Mouse (Mus musculus): ENCODE data around the gene Bmp7. TPM values are rescaled to one million over a fixed set of nuclear protein-coding genes. Genes with fewer than 3 reads are reported as not detected.

Bmp7 gene
- polyA plus RNA-seq, 1 experiment from 2014 or later = 13.7 TPM

DNA sequence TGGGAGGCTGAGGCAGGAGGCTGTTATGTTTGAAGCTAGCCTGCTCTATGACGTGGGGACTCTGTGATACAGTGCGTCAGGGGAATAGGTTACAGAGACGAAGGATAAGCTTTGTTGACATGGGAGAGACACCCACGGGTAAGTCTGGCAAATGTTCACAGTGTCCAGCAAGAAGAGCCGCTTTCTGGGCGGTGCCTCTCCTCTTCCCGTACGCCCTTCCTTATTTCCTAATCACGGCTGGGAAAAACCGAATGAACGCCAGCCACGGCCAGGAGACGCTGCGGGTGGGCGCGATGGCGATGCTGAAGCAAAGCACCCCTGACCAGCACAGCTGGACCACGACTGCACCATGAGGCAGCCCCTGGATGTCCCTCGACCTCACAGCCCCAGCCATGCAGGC lies 77.7 kb downstream of the Bmp7 start:
- no peak overlapping the region for H3K4me3 ChIP-seq (replicated peaks)
- no peak overlapping the region for H3K9ac ChIP-seq (replicated peaks)
- no peak overlapping the region for H3K27ac ChIP-seq (replicated peaks)
- H3K9me3 ChIP-seq (replicated peaks) = no peaks in the 10 kb centered on the region
- 0 out of 2 replicates have a peak, but pooled peaks cover 2% of the 10 kb centered on the region for H3K27me3 ChIP-seq (replicated peaks)
- no peak for ATAC-seq (ENCODE audit: low FRiP score)
- peaks cover 13% of the 10 kb centered on the region for H3K4me1 ChIP-seq
- 0 out of 2 replicates have a peak overlapping the region, but pooled peaks have one; percentile 41 for H3K4me2 ChIP-seq
- WGBS = 78% methylated on average over 19 of the region's 19 CpGs
- H3K36me3 ChIP-seq = no peaks in the 10 kb centered on the region

GRCm38 (mm10) chr2:172861590-172861989 lies 78.5 kb downstream of the Bmp7 start:
- Histone ChIP-seq H3K27me3 (replicated peaks) (0 out of 2 replicates have a peak, but pooled peaks cover 2% of the 10 kb centered on the region), H3K4me1 (peaks cover 11% of the 10 kb centered on the region; the same call in 1 of the 2 replicates), H3K4me2 (no peak overlapping the region), H3K27ac (replicated peaks) (no peak overlapping the region), H3K9ac (replicated peaks) (no peak overlapping the region), H3K4me3 (replicated peaks) (no peak overlapping the region), H3K36me3 (no peaks in the 10 kb centered on the region), H3K9me3 (replicated peaks) (no peaks in the 10 kb centered on the region)
- no peak for ATAC-seq (ENCODE audit: low FRiP score)
- 85% methylated on average over 14 of the region's 14 CpGs for WGBS

DNA sequence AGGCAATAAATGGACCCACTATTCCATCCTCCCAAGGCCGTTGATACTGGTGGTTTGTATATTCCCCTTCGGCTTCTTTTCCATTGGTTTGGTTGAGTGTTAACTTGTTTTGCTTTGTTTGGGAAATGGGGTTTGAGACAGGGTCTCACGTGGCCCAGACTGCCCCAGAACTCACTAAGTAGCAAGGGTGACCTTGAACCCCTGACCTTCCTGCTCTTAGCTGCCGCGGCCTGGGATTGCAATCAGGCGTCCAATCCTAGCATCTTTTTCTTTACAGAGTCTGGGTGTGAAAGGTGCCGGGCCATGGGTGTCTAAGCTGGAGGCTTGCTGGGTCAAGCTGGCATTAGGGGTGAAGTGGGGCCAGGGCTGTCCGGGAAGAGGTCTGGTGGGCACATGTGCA lies 79.5 kb downstream of the Bmp7 start:
- 87% methylated on average over 8 of the region's 8 CpGs for WGBS
- Histone ChIP-seq H3K4me1 (peaks cover 11% of the 10 kb centered on the region; the same call in 1 of the 2 replicates), H3K4me2 (no peak overlapping the region), H3K27me3 (replicated peaks) (no peaks in the 10 kb centered on the region), H3K9me3 (replicated peaks) (no peaks in the 10 kb centered on the region), H3K27ac (replicated peaks) (no peak overlapping the region), H3K9ac (replicated peaks) (no peak overlapping the region), H3K36me3 (no peaks in the 10 kb centered on the region), H3K4me3 (replicated peaks) (no peak overlapping the region)
- no peak for ATAC-seq (ENCODE audit: low FRiP score)

DNA sequence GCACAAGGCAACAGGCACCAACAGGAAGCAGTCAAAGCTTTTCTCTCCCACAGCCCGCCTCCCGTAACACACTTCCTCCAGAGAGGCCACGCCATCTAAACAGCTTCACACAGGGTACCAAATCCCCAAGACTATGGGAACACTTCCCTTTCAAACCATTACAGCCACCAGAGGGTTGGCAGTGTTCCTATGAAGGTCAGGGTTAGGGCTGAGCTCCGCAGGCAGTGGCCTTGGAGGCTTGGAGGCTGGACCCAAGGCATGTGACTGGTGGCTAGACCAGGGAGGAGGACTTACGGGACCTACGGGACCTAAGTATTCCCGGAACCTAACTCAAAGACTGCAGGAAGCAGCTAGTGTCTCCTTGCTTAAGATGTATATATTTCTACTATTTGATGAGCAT lies 80.0 kb downstream of the Bmp7 start:
- Histone ChIP-seq H3K36me3 (no peaks in the 10 kb centered on the region), H3K4me3 (replicated peaks) (no peak overlapping the region), H3K9me3 (replicated peaks) (no peaks in the 10 kb centered on the region), H3K27ac (replicated peaks) (no peak overlapping the region), H3K4me2 (no peak overlapping the region), H3K4me1 (peaks cover 11% of the 10 kb centered on the region; the same call in 1 of the 2 replicates), H3K9ac (replicated peaks) (no peak overlapping the region), H3K27me3 (replicated peaks) (no peaks in the 10 kb centered on the region)
- 87% methylated on average over 7 of the region's 7 CpGs for WGBS
- ATAC-seq (ENCODE audit: low FRiP score) = no peak

- Histone ChIP-seq H3K27ac (replicated peaks) (no peak overlapping the region), H3K9ac (replicated peaks) (no peak overlapping the region), H3K36me3 (no peaks in the 10 kb centered on the region), H3K27me3 (replicated peaks) (no peaks in the 10 kb centered on the region), H3K4me2 (no peak overlapping the region), H3K4me1 (peaks cover 4% of the 10 kb centered on the region; the same call in 1 of the 2 replicates), H3K9me3 (replicated peaks) (no peaks in the 10 kb centered on the region), H3K4me3 (replicated peaks) (no peak overlapping the region)
- ATAC-seq (ENCODE audit: low FRiP score) = no peak
- 71% methylated on average over 10 of the region's 10 CpGs for WGBS
Observed at GRCm38 (mm10) chr2:172857048-172857447, 83.1 kb downstream of the Bmp7 start.

DNA sequence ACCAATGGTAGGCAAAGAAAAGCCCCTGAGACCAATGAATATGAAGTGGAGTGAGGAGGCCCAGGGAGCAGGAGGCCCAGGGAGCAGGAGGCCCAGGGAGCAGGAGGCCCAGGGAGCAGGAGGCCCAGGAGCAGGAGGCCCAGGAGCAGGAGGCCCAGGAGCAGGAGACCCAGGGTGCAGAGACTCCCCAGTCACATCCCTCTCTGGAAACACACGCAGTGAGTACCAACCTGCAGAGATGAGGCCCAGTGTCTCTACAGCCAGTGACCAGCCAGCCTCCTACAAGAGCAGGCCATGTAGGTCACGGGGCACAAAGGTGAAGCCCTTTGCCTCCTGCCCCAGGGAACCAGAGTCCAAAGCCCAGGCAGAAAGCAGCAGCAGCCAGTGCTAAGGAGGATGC lies 83.6 kb downstream of the Bmp7 start:
- ATAC-seq (ENCODE audit: low FRiP score) = no peak
- Histone ChIP-seq H3K4me3 (replicated peaks) (no peak overlapping the region), H3K27ac (replicated peaks) (no peak overlapping the region)

DNA sequence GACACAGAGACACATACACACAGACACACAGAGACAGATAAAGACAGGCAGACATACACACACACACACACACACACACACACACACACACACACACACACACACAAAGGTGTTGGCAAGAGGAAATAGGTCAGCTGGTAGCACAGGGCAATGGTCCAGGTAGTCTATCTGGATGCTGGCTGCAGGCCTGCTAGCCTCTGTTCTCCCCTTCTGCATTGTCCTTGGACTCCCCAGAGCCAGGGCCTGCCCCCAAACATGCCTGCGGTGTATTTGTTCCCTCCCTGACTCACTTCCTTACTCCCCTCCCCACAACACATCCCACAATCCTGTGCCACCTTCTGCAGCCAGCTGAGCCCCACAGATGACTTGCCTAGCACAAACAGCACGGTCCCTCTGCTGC lies 86.0 kb downstream of the Bmp7 start:
- no peak overlapping the region for H3K27ac ChIP-seq (replicated peaks)
- H3K9me3 ChIP-seq (replicated peaks) = no peaks in the 10 kb centered on the region
- H3K27me3 ChIP-seq (replicated peaks) = no peaks in the 10 kb centered on the region
- no peak overlapping the region for H3K4me3 ChIP-seq (replicated peaks)
- no peak overlapping the region for H3K9ac ChIP-seq (replicated peaks)
- H3K36me3 ChIP-seq = no peaks in the 10 kb centered on the region
- no peak overlapping the region for H3K4me2 ChIP-seq
- 58% methylated on average over 2 of the region's 2 CpGs for WGBS
- ATAC-seq (ENCODE audit: low FRiP score) = no peak; the same call in 1 of the 2 replicates
- peaks cover 4% of the 10 kb centered on the region; the same call in 1 of the 2 replicates for H3K4me1 ChIP-seq

More for the DNA sequence above, 83.6 kb downstream of the Bmp7 start:
- WGBS = 71% methylated on average over 2 of the region's 2 CpGs
- H3K4me1 ChIP-seq = peaks cover 4% of the 10 kb centered on the region; the same call in 1 of the 2 replicates
- H3K9me3 ChIP-seq (replicated peaks) = no peaks in the 10 kb centered on the region
- H3K36me3 ChIP-seq = no peaks in the 10 kb centered on the region
- H3K4me2 ChIP-seq = no peak overlapping the region
- no peak overlapping the region for H3K9ac ChIP-seq (replicated peaks)
- no peaks in the 10 kb centered on the region for H3K27me3 ChIP-seq (replicated peaks)

- H3K9ac ChIP-seq (replicated peaks) = no peak overlapping the region
- H3K27me3 ChIP-seq (replicated peaks) = no peaks in the 10 kb centered on the region
- H3K36me3 ChIP-seq = no peaks in the 10 kb centered on the region
- no peak overlapping the region for H3K4me2 ChIP-seq
- H3K4me3 ChIP-seq (replicated peaks) = no peak overlapping the region
- no peaks in the 10 kb centered on the region for H3K9me3 ChIP-seq (replicated peaks)
- H3K27ac ChIP-seq (replicated peaks) = no peak overlapping the region
- peaks cover 4% of the 10 kb centered on the region for H3K4me1 ChIP-seq
- WGBS = 85% methylated on average over 11 of the region's 11 CpGs
- ATAC-seq (ENCODE audit: low FRiP score) = no peak
Observed at GRCm38 (mm10) chr2:172851773-172852172, 88.3 kb downstream of the Bmp7 start.

- Histone ChIP-seq H3K4me2 (no peak overlapping the region), H3K4me3 (replicated peaks) (no peak overlapping the region), H3K9ac (replicated peaks) (no peak overlapping the region), H3K9me3 (replicated peaks) (no peaks in the 10 kb centered on the region), H3K4me1 (peaks cover 4% of the 10 kb centered on the region), H3K36me3 (no peaks in the 10 kb centered on the region), H3K27me3 (replicated peaks) (no peaks in the 10 kb centered on the region), H3K27ac (replicated peaks) (peak overlapping the region; percentile 33; the same call in 1 of the 2 replicates)
- ATAC-seq (ENCODE audit: low FRiP score) = no peak
- WGBS = 57% methylated on average over 6 of the region's 6 CpGs
Observed at GRCm38 (mm10) chr2:172848193-172848592, 91.9 kb downstream of the Bmp7 start.

- ATAC-seq (ENCODE audit: low FRiP score) = no peak
- WGBS = 63% methylated on average over 4 of the region's 4 CpGs
- H3K4me1 ChIP-seq = no peaks in the 10 kb centered on the region; the same call in 1 of the 2 replicates
- no peak overlapping the region for H3K4me3 ChIP-seq (replicated peaks)
- H3K4me2 ChIP-seq = no peak overlapping the region
- H3K27ac ChIP-seq (replicated peaks) = no peak overlapping the region
- H3K36me3 ChIP-seq = no peaks in the 10 kb centered on the region
- H3K27me3 ChIP-seq (replicated peaks) = no peaks in the 10 kb centered on the region
- no peak overlapping the region for H3K9ac ChIP-seq (replicated peaks)
- H3K9me3 ChIP-seq (replicated peaks) = no peaks in the 10 kb centered on the region
Observed at GRCm38 (mm10) chr2:172846311-172846575, 93.9 kb downstream of the Bmp7 start.

DNA sequence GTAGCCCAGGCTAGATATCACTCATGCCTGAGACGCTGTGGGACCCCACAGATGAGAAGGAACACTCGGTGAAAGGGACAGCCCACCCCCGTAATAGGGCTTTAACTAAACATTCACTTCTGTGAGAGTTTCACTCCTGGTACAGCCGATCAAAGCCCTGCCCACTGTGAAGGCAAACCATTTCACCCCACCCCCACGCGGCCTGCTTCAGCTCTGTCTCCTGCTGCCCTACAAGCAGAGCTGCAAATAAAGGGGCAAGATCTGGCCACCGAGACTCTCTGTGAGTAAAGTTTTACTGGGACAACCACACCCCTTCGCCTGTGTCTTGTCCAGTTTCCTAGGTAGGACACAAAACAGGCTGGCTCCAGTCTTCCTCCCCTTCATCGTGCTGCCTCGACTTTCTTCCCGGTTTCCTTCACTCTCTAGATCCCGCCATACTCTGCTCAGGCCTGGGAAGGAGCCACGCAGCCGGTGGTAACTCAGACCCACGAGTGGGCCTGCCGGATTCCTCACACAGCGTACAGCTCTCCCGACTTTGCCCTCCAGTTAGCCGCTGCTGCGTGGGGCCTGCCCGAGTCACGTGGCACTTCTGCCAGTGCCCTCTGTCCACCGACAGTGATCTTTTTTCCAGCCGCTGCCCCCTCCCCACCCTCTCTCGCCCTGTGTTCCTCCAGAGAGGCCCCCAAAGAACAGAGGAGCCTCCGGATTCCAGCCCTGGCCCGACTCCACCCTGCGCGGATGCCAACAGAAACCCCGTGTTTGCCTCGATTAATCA lies 94.4 kb downstream of the Bmp7 start:
- no peak for ATAC-seq (ENCODE audit: low FRiP score)
- no peak overlapping the region for H3K9ac ChIP-seq (replicated peaks)
- H3K27me3 ChIP-seq (replicated peaks) = no peaks in the 10 kb centered on the region
- WGBS = 62% methylated on average over 31 of the region's 31 CpGs
- H3K4me2 ChIP-seq = no peak overlapping the region
- H3K4me3 ChIP-seq (replicated peaks) = no peak overlapping the region
- no peaks in the 10 kb centered on the region; the same call in 1 of the 2 replicates for H3K4me1 ChIP-seq
- H3K9me3 ChIP-seq (replicated peaks) = no peaks in the 10 kb centered on the region
- H3K27ac ChIP-seq (replicated peaks) = no peak overlapping the region
- H3K36me3 ChIP-seq = no peaks in the 10 kb centered on the region

DNA sequence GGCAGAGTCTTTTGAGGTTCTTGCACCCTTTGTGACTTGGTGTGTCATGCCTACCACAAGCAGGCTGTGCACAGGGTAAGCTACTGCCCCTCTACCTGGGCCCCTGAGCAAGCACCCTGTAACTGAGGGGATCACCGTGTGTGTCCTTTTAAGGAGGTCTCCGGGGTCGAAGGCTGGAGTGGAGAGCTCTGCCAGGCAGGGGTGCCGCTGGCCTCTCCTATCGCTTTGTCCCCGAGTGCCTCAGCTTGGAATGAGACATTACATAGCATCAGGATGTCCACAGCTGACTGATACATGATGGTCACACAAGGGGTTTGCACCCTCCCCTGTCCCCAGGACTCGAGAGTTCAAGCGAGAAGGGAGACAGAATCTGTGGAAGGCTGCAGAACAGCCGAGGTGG lies 96.2 kb downstream of the Bmp7 start:
- H3K9ac ChIP-seq (replicated peaks) = no peak overlapping the region
- H3K4me2 ChIP-seq = no peak overlapping the region
- WGBS = 88% methylated on average over 9 of the region's 9 CpGs
- no peaks in the 10 kb centered on the region for H3K36me3 ChIP-seq
- H3K4me3 ChIP-seq (replicated peaks) = no peak overlapping the region
- no peak for ATAC-seq (ENCODE audit: low FRiP score)
- no peaks in the 10 kb centered on the region for H3K27me3 ChIP-seq (replicated peaks)
- no peaks in the 10 kb centered on the region for H3K9me3 ChIP-seq (replicated peaks)
- no peaks in the 10 kb centered on the region; the same call in 1 of the 2 replicates for H3K4me1 ChIP-seq
- no peak overlapping the region for H3K27ac ChIP-seq (replicated peaks)

Data from neural tube, embryonic 15.5 days (tissue).